ENCODE assay signal across 33 mouse cellular contexts in the genomic region with DNA sequence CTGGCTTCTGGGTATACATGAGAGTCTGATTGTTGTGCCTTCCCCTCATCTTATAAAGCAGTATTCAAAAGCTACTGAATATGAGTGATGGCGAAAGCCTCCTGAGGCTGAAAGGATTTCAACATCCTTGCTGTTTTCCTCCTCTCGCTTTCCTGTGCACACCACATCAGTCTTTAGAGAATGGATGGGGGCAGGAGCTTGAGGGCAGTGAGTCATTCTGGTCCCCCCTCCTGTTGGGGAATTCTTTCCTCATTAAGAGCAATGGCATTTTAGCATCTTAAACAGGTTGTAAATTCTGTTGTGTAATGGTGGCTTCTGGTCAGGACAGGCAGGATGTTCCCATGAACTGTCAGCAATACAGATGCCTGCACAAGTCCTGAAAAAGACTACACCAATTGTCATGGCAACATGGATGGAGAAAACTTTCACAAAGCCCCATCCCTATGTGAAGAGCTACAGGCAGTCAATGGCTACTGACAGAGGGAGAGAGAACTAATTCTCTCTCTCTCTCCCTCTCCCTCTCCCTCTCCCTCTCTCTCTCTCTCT. TPM values are rescaled to one million over a fixed set of nuclear protein-coding genes. Genes with fewer than 3 reads are reported as not detected.
DNase-seq lines count a peak whose midpoint lies in the region; ATAC-seq lines count a peak whose summit lies in the region.
"Had no signal": no experiment of that assay in that cellular context is flagged by ENCODE, and none has a peak within 500 bp of the region (broad histone marks: within the 10 kb centered on the region; RNA-seq: fewer than 3 reads in every experiment).

No protein-coding gene starts in this region.

- peaks cover 11% of the 10 kb centered on the region for H3K4me1 ChIP-seq in embryonic facial prominence, embryonic 10.5 days
- no peaks in the 10 kb centered on the region for H3K4me1 ChIP-seq in kidney, embryonic 14.5 days (ENCODE audit: control insufficient read depth, insufficient read depth, low read length)
- H3K4me1 ChIP-seq: forebrain, embryonic 12.5 days; forebrain, embryonic 15.5 days; heart, embryonic 10.5 days had no signal

- DNase-seq in 3T3-L1 (ENCODE audit: low read depth, low spot score) = peak; percentile 20
- peak; percentile 67 for DNase-seq in 416B (ENCODE audit: low read depth)
- DNase-seq in R1 (ENCODE audit: low read depth, low spot score) = peak; percentile 6
- no peak for DNase-seq in embryonic facial prominence, embryonic 10.5 days (ENCODE audit: low spot score)
- DNase-seq in embryo, embryonic 11 days = no peak
- DNase-seq: adrenal gland, postnatal 10 days; adrenal gland, postnatal 36 days; B cell, adult 2 months; cerebellum, adult 11-12 months; cerebellum, adult 8-10 months; cerebellum, postnatal 10 days; cerebellum, postnatal 36 days; gastrocnemius, postnatal 25 days; heart, adult 2 months; heart, postnatal 14 days; heart, postnatal 4 days had no signal

- H3K9ac ChIP-seq in kidney, embryonic 14.5 days (ENCODE audit: low read depth, low read length) = no peak overlapping the region
- H3K9ac ChIP-seq: embryonic facial prominence, embryonic 13.5 days; forebrain, embryonic 12.5 days; forebrain, embryonic 15.5 days; heart, embryonic 13.5 days; hindbrain, embryonic 14.5 days had no signal

- no peaks in the 10 kb centered on the region for H3K9me3 ChIP-seq in embryonic facial prominence, embryonic 10.5 days
- H3K9me3 ChIP-seq in kidney, embryonic 14.5 days (ENCODE audit: control insufficient read depth, low read length) = no peaks in the 10 kb centered on the region
- H3K9me3 ChIP-seq: embryonic facial prominence, embryonic 13.5 days; forebrain, embryonic 12.5 days; forebrain, embryonic 15.5 days; G1E; heart, embryonic 10.5 days; heart, embryonic 13.5 days had no signal

- whole genome bisulfite sequencing in embryonic facial prominence, embryonic 10.5 days = 76% methylated on average over 2 of the region's 2 CpGs
- 66% methylated on average over 2 of the region's 2 CpGs for WGBS in kidney, embryonic 14.5 days

- no peak overlapping the region for H3K4me3 ChIP-seq in embryonic facial prominence, embryonic 10.5 days
- no peak overlapping the region for H3K4me3 ChIP-seq in kidney, embryonic 14.5 days (ENCODE audit: low read length)
- H3K4me3 ChIP-seq: embryonic facial prominence, embryonic 13.5 days; erythroblast, embryonic 14.5 days; forebrain, embryonic 12.5 days; forebrain, embryonic 15.5 days; heart, adult 2 months; heart, embryonic 10.5 days; heart, embryonic 13.5 days had no signal

- peak; percentile 77 for ATAC-seq in granulocyte monocyte progenitor cell, adult 5-6 weeks (replicated peaks; ENCODE audit: poor library complexity, severe bottlenecking)
- no peak for ATAC-seq in kidney, embryonic 14.5 days (ENCODE audit: low FRiP score, low TSS enrichment)
- ATAC-seq: forebrain, embryonic 15.5 days; hindbrain, postnatal 0 days; inflammation-experienced regulatory T-cells, adult 6 months; intestine, embryonic 16.5 days had no signal

- no peaks in the 10 kb centered on the region for H3K36me3 ChIP-seq in embryonic facial prominence, embryonic 10.5 days (replicated peaks)
- no peaks in the 10 kb centered on the region for H3K36me3 ChIP-seq in kidney, embryonic 14.5 days (ENCODE audit: control insufficient read depth, insufficient read depth, low read length)
- H3K36me3 ChIP-seq: embryonic facial prominence, embryonic 13.5 days; forebrain, embryonic 12.5 days; forebrain, embryonic 15.5 days; G1E; heart, embryonic 10.5 days; heart, embryonic 13.5 days had no signal

- no peak overlapping the region for H3K4me2 ChIP-seq in kidney, embryonic 14.5 days (replicated peaks; ENCODE audit: low read depth, low read length)
- H3K4me2 ChIP-seq: embryonic facial prominence, embryonic 13.5 days; forebrain, embryonic 12.5 days; forebrain, embryonic 15.5 days; heart, embryonic 13.5 days; hindbrain, embryonic 14.5 days had no signal

- H3K27ac ChIP-seq in embryonic facial prominence, embryonic 10.5 days (replicated peaks) = no peak overlapping the region
- no peak overlapping the region for H3K27ac ChIP-seq in kidney, embryonic 14.5 days (ENCODE audit: low read depth, low read length)
- H3K27ac ChIP-seq: embryonic facial prominence, embryonic 13.5 days; forebrain, embryonic 12.5 days; forebrain, embryonic 15.5 days; heart, adult 2 months; heart, embryonic 10.5 days; heart, embryonic 13.5 days; hindbrain, embryonic 14.5 days; hindbrain, postnatal 0 days had no signal

- no peaks in the 10 kb centered on the region for H3K27me3 ChIP-seq in embryonic facial prominence, embryonic 10.5 days (replicated peaks; ENCODE audit: low read depth, poor library complexity, severe bottlenecking)
- H3K27me3 ChIP-seq in kidney, embryonic 14.5 days (ENCODE audit: control insufficient read depth, insufficient read depth, low read length) = no peaks in the 10 kb centered on the region
- H3K27me3 ChIP-seq: embryonic facial prominence, embryonic 13.5 days; forebrain, embryonic 12.5 days; forebrain, embryonic 15.5 days; heart, embryonic 13.5 days had no signal

RNA-seq across cellular contexts. Expression of gene Otor, which starts 6.7 kb away (rescaled TPM):
- not detected in 2 replicates for total RNA-seq in granulocyte monocyte progenitor cell, adult 5-6 weeks (2014; fragmentation: Nextera tagmentation)
- total RNA-seq in granulocyte monocyte progenitor cell, adult 5-6 weeks (2017) = not detected in 2 replicates
- 0.64 and 3.8 TPM in 2 replicates for polyA plus RNA-seq in embryonic facial prominence, embryonic 10.5 days (2016; fragmentation: Nextera tagmentation; extraction: Ambion mirVana)
- polyA plus RNA-seq in kidney, embryonic 14.5 days (2014; fragmentation: Nextera tagmentation; extraction: Ambion mirVana) = 0.23 and 0.41 TPM in 2 replicates
- total RNA-seq: adrenal gland, adult 18-20 months; adrenal gland, postnatal 10 days; adrenal gland, postnatal 36 days; CH12.LX; G1E; gastrocnemius, adult 8-10 months; gastrocnemius, postnatal 25 days; heart, adult 2 months; heart, postnatal 14 days; heart, postnatal 4 days; hindbrain, postnatal 0 days had no signal
- polyA plus RNA-seq: erythroblast, embryonic 14.5 days; G1E; gonadal fat pad, adult 2 months; heart, adult 2 months; hindbrain, embryonic 14.5 days; inflammation-experienced regulatory T-cells, adult 6 months had no signal

RNA-seq across cellular contexts. Expression of gene Snrpb2, which starts 22.1 kb away (rescaled TPM):
- total RNA-seq in granulocyte monocyte progenitor cell, adult 5-6 weeks (2014; fragmentation: Nextera tagmentation) = 65.5 and 77.1 TPM in 2 replicates
- total RNA-seq in granulocyte monocyte progenitor cell, adult 5-6 weeks (2017) = 103 and 146 TPM in 2 replicates
- 95.8 and 105 TPM in 2 replicates for polyA plus RNA-seq in embryonic facial prominence, embryonic 10.5 days (2016; fragmentation: Nextera tagmentation; extraction: Ambion mirVana)
- polyA plus RNA-seq in kidney, embryonic 14.5 days (2014; fragmentation: Nextera tagmentation; extraction: Ambion mirVana) = 102 and 136 TPM in 2 replicates

Comparison
In these comparisons a context has a peak if more than half of its experiments do, and no peak if none do; other contexts are left out.
1. DNase-seq: peak in 3T3-L1 (single experiment), 416B (single experiment) and R1 (single experiment); none in embryonic facial prominence, embryonic 10.5 days (single experiment) and embryo, embryonic 11 days (single experiment).